Mouse (Mus musculus): ENCODE data around the gene Pdlim7.

The Pdlim7 gene

DNA sequence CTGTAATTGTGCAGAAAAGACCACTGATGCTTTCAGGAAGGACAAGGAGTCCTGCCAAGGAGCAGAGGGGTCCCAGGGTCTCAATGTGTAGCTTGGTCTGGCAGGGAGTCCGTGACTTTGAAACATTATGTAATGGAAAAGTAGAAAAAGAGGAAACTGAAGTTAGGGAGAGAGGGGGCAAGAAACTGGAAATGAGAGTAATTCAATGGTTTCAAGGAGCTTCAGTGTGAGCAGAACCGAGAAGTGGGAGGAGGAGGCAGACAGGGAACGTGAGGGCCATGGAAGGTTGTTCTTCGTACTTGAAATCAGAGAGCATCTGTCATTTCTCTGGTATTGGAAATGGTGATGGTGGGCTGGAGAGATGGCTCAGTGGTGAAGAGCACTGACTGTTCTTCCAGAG lies 6.1 kb upstream of the Pdlim7 start:
- DNase-seq (ENCODE audit: low spot score) = no peak

DNA sequence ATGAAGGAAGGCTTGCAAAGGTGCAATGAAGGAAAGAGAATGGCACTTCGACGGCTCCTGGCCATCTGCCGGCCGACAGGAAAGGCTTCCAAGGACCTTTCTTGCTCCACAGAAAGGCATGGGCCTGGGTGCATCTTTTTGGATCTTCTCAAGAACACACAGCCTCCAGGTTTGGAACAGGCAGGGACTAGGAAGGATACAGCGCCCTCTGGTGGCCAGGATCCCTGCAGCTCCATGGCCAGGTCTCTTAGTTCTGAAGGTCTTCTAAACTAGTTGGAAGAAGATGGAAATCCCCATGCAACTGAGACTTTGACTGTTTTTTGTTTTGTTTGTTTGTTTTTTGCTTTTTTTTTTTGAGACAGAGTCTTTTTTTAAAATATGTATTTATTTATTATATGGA lies 3.5 kb upstream of the Pdlim7 start:
- peak; percentile 83 for DNase-seq (ENCODE audit: low spot score)

DNA sequence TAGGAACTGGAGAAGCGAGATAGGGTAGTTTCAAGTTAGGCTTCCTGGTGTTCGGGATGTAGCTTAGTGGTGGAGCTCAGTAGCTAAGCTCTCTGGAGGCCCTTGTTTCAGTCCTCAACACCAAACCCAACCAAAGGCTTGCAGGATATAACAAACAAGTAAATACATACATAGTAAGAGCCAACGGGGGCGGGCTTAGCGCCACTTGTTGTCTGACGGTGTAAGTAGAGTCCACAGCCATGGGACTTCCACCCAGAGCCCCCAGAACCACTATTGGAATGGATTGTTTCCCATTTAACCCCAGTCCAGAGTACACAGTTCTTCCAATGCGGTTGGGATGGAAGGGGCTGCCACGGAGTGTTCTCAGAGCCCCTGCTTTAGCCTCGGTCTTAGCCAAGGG lies 352 bp upstream of the Pdlim7 start:
- no peak for DNase-seq (ENCODE audit: low spot score)

DNA sequence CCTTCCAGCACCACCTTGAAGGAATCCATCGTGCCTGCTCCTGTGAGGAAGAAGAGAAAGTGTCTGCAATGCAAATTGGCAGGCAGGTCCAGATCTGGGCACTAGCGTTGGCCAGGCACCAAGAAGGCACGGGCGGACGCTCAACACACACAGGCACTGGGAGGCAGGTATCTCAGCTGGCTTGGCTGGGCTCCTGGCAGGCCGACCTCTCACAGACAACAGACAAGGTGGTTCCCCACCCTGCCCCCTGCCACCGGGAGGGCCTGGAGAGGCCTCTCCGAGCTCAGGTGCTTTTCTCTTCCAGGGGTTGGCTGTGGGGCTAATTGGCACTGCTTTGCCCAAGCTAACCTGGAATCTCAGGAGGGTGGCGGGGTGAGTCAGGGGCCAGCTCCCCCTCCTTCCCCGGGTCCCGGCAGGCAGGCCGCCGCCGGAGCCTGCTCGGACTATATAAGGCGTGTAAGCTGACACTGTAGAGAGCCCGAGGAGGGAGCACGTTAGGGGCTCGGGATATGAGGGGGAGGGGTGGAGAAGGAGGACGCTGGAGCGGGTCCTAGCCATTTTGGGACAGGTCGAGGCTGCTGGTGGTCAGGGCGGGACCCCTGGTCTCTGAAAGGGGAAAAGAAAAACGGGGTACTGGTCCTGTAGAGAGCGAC lies 971 bp downstream of the Pdlim7 start:
- DNase-seq (ENCODE audit: low spot score) = no peak

DNA sequence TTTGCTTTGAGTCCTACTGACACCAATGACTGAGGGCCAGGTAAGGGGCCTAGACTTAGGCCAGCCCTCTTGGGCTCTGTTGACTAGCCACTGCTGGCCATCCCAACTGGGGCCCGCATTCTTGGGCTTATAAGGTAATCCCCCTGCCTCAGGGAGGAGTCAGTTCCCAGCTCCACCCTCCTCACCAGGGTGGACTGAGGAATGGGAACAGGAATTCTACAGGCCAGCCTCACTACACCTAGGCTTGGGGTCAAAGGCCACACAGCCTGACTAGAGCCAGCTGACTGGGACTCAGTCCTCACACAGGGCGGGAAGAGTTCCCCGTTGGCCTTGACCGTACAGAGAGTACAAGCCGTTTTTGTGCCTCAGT lies 2.0 kb downstream of the Pdlim7 start:
- DNase-seq (ENCODE audit: low spot score) = no peak

DNA sequence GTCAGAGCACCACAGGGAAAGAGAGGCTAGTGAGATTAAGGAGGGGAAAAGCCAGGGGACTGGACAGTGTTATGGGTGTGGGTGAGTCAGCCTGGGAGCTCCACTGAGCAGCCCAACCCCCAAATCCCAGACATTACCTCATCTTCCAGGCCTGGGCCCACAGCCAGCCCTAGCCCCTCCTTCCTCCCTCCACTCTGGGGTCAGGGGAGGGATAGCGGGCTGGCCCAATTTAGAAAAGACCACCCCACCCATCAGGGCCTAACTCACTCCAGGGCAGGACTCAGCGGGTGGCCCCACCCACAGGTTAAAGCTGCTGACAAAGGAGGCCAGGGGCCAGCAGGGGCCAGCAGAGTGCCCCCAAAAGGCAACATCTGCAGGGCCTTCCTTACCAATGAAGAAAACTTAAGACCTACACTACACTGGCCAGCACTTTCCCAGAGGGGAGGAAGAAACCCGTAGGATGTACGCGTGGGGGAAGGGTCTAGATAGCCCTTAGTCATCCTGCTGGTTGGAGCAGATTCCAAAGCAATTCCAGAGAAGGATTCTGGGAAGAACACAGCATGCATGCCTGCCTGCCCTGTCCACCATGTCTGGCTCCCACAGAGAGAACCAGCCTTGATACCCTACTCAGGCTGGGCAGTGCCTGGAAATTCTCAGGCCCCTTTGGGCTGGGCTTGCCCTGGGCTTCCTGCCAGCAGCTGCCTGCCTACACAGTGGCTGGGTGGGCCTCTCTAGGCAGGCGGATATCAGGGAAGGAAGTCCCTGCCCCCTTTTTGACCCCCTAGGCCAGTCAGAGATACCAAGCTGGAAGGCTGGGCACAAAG lies 2.6 kb downstream of the Pdlim7 start:
- DNase-seq (ENCODE audit: low spot score) = no peak

DNA sequence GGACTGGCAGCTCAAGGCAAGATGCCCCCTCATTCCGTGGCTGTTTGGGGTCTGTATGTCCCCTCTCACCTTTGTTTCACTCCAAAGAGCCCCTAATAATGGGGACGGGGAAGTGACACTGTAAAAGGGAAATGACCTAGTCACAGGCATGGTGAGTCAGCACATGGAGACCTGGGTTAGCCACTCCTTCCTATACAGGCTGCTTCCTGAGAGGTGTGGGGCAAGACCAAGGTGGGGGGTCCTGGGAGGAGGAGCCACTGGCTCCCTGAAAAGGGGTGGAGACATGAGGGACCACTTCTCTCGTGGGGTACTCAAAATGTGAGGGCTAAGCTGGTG lies 3.2 kb downstream of the Pdlim7 start:
- DNase-seq (ENCODE audit: low spot score) = no peak

DNA sequence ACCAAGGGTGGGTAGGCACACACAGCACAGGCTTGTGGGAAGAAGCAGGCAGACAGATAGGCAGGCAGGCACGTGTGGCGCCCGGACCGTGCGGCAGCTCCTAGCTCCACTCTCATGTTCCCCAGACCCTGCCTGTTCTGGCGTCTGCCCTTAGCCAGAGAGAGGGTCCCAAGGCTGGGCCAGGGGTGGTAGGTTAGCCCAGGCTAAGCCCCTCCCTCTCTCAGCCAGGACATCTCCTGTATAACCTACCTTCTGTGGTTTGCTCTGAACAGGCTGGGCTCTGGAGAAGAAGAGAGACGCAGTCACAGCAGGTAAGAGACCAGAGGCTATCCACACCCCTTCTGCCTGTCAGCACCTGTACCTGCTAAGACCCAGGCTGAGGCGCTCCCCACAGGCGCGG lies 4.9 kb downstream of the Pdlim7 start:
- DNase-seq (ENCODE audit: low spot score) = no peak

DNA sequence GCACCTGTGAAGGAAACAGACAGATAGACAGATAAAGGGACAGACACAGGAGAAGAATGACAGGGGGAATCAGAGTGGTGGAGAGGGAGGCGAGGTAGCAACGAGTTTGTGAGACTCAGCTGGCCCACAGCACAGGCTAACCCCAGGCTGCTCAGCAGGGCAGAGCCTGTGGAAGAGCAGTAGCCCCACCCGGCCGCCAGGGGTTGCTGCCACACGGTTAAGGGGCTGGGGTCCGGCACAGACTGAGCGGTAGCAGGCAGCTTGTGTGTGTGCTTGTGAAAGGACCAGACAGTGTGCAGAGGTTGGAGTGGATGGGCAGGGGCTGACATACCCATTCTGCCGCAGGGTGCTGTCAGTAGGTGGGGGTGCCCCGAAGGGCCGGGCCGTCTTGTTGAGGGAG lies 5.6 kb downstream of the Pdlim7 start:
- DNase-seq (ENCODE audit: low spot score) = no peak

DNA sequence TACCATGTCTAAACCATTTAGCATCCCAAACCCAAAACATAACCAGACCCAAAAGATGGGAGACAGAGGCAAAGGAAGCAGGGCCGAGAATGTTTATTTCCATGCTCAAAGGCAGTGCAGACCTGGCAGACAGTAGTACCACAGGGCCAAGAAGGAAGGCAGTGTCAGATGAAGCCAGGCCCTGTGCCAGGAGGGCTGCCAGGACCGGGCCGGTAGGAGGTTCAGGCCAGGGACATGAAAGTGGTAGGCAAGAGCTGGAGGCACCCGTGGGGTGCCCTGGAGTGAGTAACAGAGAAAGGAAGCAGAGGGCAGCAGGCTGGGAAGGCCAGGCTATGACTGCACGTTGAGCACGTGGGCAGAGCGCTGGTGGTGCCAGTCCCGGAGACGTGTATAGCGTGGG lies 6.8 kb downstream of the Pdlim7 start:
- no peak for DNase-seq (ENCODE audit: low spot score)

DNA sequence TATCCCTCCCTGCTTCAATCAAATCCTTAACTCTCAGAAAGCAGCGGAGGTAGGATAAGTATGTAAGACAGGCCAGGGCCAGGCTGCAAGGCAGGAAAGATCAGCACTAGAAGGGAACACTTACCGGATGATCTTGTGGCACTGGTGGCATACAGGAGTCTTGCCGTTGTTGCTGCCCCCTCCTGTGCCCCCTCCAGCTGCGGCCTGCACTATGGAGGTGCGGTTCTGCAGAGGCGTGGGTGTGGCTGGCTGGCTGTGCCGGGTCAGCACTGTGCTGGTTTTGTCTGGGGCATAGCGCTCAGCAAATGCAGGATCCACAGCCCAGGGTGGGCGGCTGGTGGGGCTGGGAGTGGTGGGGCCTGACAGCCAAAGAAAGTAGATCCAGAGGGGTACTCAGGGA lies 7.7 kb downstream of the Pdlim7 start:
- DNase-seq (ENCODE audit: low spot score) = no peak

DNA sequence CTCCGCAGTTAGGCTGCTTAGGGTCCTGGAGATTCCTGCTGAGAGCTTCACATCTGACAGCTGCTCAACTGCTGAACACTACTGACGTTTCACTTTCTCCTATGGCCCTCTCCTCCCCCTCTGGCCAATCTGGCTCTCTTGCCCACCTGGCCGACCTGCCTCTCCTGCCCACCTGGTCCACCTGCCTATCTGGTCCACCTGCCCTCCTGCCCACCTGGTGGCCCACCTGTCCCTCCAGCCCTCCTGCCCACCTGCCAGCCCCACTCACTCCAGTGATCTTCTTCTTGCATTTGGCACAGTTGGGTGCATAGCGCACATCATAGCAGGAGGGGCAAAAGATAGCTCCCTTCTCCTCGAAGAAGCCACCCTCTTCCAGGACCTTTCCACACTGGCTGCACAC lies 9.1 kb downstream of the Pdlim7 start:
- DNase-seq (ENCODE audit: low spot score) = no peak

DNA sequence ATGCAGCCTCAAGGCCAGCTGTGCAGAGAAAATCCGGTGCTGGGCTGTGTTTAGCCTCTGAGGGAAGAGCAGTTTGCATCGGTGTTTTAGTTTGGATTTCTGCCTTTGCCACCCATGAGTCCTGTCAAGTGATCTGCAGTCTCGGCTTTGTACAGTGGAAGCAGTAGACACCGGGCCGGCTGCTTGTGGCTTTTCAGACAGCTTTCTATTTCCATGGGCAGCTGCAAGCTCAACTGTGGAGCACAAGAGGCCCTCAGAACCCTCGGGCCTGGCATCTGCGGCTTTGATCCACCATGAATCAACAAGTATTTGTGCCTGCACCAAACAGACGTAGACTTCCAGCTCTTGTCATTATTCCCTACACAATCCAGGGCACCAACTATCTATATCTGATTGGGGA lies 11.1 kb downstream of the Pdlim7 start:
- DNase-seq (ENCODE audit: low spot score) = no peak

DNA sequence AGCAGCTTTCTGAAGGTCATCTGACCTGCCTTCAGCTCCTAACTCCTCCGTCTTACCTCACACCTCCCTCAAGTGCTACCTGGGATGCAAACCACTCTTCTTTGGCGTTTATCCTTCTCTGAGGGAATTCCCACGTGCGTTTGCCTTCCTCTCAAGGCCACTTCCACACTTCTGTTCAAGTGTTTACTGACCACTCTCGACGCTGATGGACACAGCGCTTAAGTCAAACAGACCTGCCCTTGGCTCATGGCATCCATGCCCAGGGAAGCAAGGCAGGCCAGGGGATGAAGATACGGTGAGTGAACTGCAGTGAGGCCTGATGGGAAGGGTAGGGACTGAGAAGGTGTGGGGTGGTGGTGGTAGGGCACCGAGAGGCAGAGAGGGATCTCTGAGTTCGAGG lies 12.9 kb downstream of the Pdlim7 start:
- no peak for DNase-seq (ENCODE audit: low spot score)

DNA sequence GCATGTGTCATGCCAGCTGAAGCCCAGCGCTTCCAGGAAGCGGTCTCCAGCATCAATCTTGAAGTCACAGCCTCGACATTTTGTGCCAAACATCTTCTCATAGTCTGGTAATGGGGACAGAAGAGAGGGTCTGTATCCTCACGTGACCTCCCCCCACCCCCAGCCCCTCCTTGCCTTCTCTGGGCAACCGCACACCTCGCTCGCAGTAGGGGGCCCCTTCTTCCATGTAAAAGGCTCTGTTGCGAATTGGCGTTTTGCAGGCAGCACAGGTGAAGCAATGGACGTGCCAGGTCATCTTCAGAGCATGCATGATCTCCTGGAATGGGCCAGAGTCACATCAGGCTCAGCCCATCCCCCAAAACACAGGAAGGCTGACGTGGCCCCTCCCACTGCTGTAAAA lies 14.6 kb downstream of the Pdlim7 start:
- DNase-seq (ENCODE audit: low spot score) = no peak

DNA sequence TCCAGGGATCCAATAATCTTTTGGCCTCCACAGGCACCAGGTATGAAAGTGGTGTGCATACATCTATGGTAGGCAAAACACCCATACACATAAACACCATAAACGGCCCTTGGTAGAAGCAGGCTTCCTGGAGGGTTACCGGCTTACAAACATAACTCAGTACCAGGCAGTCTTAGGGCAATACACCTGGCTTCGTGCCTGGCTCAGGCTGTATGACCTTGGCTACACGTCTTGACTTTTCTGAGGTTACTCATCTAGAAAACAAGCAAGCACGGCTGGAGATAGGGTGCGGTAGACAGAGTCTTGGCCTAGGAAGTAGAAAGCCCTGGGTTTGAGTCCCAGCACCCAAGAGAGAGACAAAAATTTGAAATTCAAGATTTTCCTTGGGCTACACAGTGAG lies 16.8 kb downstream of the Pdlim7 start:
- no peak for DNase-seq (ENCODE audit: low spot score)

DNA sequence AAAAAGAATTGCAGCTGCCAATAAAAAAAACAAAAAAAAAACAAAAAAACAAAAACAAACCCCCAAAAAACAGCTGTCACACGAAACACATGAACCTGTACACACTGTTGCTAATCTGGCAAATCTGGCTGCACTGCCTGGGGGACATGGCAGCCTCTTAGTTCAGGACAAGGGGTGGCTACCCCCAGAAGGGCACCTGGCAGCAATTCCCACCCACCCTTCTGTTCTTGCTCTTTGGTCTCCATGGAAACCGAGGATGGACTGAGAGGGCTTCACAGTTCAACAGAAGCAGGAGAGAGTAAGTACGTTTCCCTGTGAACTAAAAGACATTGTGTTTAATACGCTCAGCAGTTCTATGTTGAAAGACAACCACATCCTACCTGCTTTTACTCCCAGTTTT lies 17.8 kb downstream of the Pdlim7 start:
- DNase-seq (ENCODE audit: low spot score) = no peak

DNA sequence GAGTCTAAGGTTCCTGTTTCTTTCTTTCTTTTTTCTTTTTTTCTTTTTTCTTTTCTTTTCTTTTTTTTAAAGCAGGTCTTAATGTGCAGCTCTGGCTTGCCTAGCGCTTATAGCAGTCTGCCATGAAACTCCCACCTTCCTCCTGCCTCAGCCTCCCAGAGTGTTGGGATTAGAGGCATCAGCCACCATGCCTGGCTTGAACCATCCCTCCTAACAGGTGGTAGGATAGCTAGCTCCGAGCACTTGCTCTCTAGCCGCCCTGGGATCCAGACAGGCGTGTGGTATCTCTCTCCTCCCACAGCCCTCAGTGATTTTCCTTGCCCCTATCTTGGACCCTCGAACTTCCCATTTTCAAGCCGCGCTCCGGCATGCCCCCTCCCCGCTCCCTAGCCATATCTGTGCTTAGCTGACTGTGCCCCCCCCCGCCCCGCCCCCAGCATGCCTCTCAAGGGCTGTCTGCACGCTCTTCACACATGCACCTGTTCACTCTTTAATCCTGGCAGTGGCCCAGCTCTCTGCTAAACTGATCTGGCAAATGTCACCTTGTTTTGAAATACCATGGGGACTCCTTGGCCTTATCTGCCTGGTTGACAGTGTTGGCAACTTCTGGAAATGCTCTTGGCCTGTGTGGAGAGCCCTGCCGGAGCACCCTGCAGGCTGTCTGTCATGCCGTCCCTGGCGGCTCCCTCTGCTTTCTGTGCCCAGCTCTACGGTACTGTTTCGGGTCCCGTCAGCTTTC lies 18.4 kb downstream of the Pdlim7 start:
- DNase-seq (ENCODE audit: low spot score) = no peak

DNA sequence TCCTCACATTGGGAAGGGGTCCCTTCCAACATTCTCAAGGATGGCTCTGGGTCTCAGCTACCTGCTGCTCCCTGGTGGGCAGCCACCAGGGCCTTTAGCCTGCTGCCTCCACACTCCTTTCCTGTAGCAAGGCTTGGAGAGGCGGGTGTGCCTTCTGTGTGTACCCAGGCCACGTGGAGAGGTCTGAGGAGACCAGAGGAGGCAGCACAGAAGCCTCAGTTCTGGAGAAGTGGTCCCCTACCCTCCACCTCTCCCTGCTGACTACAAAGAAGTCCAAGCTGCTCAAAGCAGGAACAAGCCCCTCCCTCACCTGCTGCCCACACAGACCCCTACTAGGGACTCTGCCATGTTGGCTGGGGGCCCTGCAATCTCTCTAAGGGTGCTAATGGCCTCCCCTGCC lies 19.2 kb downstream of the Pdlim7 start:
- no peak for DNase-seq (ENCODE audit: low spot score)

DNA sequence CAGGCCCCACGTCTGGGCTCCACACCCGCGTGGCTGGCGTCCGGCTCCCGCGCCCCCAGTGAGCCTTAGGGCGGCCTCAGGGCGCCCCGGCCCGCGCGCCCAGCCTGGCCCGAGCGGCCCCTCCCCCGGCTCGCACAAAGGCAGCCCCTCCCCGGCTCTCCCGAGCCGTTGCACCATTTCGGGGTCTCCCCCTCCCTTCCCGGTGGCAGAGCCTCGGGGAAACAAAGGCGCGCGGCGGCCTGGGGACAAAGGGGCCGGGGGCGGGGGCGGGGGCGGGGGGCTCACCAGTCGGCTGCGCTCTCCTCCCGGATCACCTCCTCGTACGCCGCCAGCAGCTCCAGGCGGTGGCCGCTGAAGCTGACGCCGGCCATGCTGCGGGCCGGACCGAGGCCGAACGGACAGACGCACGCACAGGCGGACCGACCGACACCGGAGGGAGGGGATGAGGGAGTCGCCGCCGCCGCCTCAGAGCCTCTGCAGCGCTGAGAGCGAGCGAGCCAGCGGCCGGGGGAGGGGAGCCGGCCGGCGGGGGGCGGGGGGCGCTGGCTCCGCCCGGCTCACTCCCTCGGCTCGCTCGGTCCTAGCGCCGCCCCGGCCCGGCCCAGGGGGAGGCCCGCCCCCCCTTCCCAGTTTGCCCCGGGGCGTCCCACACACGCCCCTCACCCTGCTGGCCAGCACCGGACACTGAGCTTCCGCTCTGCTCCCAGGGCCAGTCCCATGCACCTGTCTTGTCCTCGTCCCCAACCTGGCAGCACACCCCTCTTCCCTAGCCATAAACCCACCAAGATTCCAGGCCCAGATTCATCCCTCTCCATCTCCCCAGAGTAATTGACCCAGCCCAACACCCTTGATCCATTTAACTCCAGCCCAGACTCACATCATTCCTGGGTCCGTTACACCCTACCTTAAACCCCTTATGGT lies 25.6 kb downstream of the Pdlim7 start, which contains the start of gene Dbn1:
Dbn1 (minus strand) TSS at position 534 of the 921 bp plus-strand sequence.
- DNase-seq (ENCODE audit: low spot score) = no peak

DNA sequence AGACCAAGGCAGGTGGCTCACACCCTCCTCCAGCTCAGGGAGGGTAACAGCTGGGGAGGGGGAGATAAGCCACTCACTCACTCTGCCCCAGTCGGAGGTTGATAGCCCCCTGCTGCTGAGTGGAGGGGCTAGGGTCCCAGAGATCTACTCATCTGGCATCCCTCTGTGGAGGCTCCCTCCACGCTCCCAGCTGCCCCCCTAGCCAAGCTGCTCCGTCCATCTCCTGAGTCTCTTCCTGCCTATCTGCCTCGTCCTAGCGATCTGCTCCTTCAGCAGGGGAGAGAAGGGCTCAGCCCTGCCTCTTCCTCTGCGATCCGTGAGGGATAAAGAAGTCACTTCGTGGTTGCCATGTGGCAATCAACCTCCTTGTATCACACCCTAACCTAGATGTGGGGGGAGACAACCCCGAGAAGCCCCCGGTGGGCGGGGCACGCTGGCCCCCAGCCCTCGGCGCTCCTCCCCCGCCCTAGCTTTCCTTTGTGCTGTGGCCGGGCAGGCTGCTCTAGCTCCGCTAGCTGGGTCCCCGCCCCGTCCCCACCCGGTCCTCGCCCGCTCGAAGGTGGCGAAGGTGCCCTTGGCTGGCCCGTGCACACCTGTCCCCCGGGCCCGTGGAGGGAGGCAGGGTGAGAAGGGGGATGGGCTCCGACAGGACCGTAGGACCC lies 26.4 kb downstream of the Pdlim7 start:
- DNase-seq (ENCODE audit: low spot score) = no peak

Data from T-cell, adult 2 months (primary cell).